Mouse (Mus musculus): Measurements from ENCODE around the gene Hyal2. TPM values are rescaled to one million over a fixed set of nuclear protein-coding genes. Genes with fewer than 3 reads are reported as not detected.

Hyal2 gene
- polyA plus RNA-seq, 1 experiment from 2014 or later, result 76.8 TPM

- peak overlapping the region; percentile 55 for H3K4me2 ChIP-seq
- ATAC-seq (ENCODE audit: low read depth), result no peak; the same call in 1 of the 2 replicates
- 73% methylated on average over 6 of the region's 6 CpGs for WGBS
- H3K9ac ChIP-seq, result peak overlapping the region; percentile 76
- H3K9me3 ChIP-seq, result no peaks in the 10 kb centered on the region
- peaks cover 27% of the 10 kb centered on the region for H3K36me3 ChIP-seq
- H3K27ac ChIP-seq (replicated peaks), result peak overlapping the region; percentile 98
- H3K4me1 ChIP-seq (replicated peaks), result peaks cover 62% of the 10 kb centered on the region
- H3K4me3 ChIP-seq, result peak overlapping the region; percentile 28; the same call in 1 of the 2 replicates
- no peaks in the 10 kb centered on the region for H3K27me3 ChIP-seq
Measured at GRCm38 (mm10) chr9:107611456-107612190, 43.9 kb downstream of the Hyal2 start.

DNA sequence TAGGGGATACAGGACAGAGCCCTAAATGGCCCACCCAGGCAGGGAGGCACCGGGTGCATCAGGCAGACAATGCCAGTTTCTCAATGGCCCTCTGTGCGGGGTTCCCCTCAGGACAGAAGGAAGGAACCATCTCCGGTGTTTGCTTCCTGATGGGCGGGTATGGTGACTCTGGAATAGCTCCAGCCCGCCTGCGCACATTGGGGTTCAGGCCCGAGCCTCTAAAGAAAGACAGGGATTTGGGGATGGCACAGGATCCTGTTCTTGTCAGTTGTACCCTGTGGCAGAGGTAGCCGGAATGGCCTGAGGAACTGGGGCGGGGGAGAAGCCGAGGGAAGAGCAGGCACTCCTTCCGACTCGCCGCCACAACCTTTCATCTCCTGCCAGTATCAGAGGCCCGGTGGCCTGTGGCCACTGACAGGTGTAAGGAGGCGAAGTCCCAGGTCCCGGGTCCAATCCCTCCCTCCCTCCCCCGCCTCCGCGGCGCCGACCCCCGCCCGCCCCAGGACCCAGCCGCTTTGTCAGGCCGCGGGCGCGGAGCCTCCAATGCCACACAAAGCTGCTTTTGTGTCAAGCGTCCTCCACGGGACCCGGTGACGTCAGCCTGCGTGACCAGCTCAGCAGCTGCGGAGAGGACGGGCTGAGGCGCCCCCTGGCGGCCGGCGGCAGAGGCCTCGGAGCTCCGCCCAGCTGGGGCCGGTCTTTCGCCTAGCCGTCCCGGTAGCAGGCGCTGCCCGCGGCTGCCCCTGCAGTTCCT is 44.6 kb downstream of the Hyal2 start:
- no peaks in the 10 kb centered on the region for H3K27me3 ChIP-seq
- WGBS, result 2% methylated on average over 45 of the region's 48 CpGs
- H3K36me3 ChIP-seq, result peaks cover 33% of the 10 kb centered on the region
- ATAC-seq (ENCODE audit: low read depth), result peak; percentile 94
- peak overlapping the region; percentile 76 for H3K9ac ChIP-seq
- H3K4me3 ChIP-seq, result peak overlapping the region; percentile 28
- H3K4me2 ChIP-seq, result peak overlapping the region; percentile 55
- H3K4me1 ChIP-seq (replicated peaks), result peaks cover 55% of the 10 kb centered on the region
- H3K9me3 ChIP-seq, result no peaks in the 10 kb centered on the region
- peak overlapping the region; percentile 98 for H3K27ac ChIP-seq (replicated peaks)

- peak overlapping the region; percentile 55 for H3K4me2 ChIP-seq
- H3K27ac ChIP-seq (replicated peaks), result peak overlapping the region; percentile 98
- WGBS, result 9% methylated on average over 12 of the region's 12 CpGs
- H3K9me3 ChIP-seq, result no peaks in the 10 kb centered on the region
- H3K4me1 ChIP-seq (replicated peaks), result peaks cover 50% of the 10 kb centered on the region
- H3K4me3 ChIP-seq, result peak overlapping the region; percentile 28
- peak overlapping the region; percentile 13 for H3K9ac ChIP-seq
- no peaks in the 10 kb centered on the region for H3K27me3 ChIP-seq
- peaks cover 40% of the 10 kb centered on the region for H3K36me3 ChIP-seq
- peak; percentile 55 for ATAC-seq (ENCODE audit: low read depth)
Measured at GRCm38 (mm10) chr9:107612945-107613569, 45.3 kb downstream of the Hyal2 start.

GRCm38 (mm10) chr9:107615035-107615434 is 47.3 kb downstream of the Hyal2 start:
- Histone ChIP-seq H3K27ac (replicated peaks) (peak overlapping the region; percentile 67), H3K4me3 (no peak overlapping the region), H3K27me3 (no peaks in the 10 kb centered on the region), H3K9ac (peak overlapping the region; percentile 31; the same call in 1 of the 2 replicates), H3K4me1 (replicated peaks) (peaks cover 54% of the 10 kb centered on the region), H3K9me3 (no peaks in the 10 kb centered on the region), H3K36me3 (peaks cover 60% of the 10 kb centered on the region), H3K4me2 (no peak overlapping the region)
- no peak for ATAC-seq (ENCODE audit: low read depth)
- 47% methylated on average over 4 of the region's 4 CpGs for WGBS

DNA sequence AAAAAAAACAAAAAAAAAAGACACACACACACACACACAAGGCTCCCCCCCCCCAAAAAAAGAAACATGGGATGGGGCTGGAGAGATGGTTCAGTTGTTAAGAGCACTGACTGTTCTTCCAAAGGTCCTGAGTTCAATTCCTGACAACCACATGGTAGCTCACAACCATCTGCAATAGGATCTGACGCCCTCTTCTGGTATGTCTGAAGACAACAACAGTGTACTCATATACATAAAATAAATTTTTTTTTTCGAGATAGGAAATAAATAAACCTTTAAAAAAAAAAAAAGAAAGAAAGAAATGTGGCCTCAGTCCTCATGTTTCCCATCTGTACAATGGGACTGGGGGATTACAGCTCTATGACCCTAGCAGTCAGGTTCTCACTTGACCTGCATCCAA is 49.7 kb downstream of the Hyal2 start:
- WGBS, result 86% methylated on average over 2 of the region's 2 CpGs
- peaks cover 70% of the 10 kb centered on the region for H3K36me3 ChIP-seq
- no peak overlapping the region for H3K4me3 ChIP-seq
- no peaks in the 10 kb centered on the region for H3K27me3 ChIP-seq
- no peak overlapping the region for H3K9ac ChIP-seq
- ATAC-seq (ENCODE audit: low read depth), result no peak
- peaks cover 36% of the 10 kb centered on the region for H3K4me1 ChIP-seq (replicated peaks)
- H3K4me2 ChIP-seq, result no peak overlapping the region
- H3K9me3 ChIP-seq, result no peaks in the 10 kb centered on the region
- no peak overlapping the region for H3K27ac ChIP-seq (replicated peaks)

GRCm38 (mm10) chr9:107618098-107618497 is 50.4 kb downstream of the Hyal2 start:
- Histone ChIP-seq H3K9me3 (no peaks in the 10 kb centered on the region), H3K36me3 (peaks cover 77% of the 10 kb centered on the region), H3K27me3 (no peaks in the 10 kb centered on the region), H3K4me3 (no peak overlapping the region), H3K4me2 (no peak overlapping the region), H3K9ac (no peak overlapping the region), H3K27ac (replicated peaks) (peak overlapping the region; percentile 77), H3K4me1 (replicated peaks) (peaks cover 32% of the 10 kb centered on the region)
- WGBS, result 89% methylated on average over 6 of the region's 6 CpGs
- no peak for ATAC-seq (ENCODE audit: low read depth)

DNA sequence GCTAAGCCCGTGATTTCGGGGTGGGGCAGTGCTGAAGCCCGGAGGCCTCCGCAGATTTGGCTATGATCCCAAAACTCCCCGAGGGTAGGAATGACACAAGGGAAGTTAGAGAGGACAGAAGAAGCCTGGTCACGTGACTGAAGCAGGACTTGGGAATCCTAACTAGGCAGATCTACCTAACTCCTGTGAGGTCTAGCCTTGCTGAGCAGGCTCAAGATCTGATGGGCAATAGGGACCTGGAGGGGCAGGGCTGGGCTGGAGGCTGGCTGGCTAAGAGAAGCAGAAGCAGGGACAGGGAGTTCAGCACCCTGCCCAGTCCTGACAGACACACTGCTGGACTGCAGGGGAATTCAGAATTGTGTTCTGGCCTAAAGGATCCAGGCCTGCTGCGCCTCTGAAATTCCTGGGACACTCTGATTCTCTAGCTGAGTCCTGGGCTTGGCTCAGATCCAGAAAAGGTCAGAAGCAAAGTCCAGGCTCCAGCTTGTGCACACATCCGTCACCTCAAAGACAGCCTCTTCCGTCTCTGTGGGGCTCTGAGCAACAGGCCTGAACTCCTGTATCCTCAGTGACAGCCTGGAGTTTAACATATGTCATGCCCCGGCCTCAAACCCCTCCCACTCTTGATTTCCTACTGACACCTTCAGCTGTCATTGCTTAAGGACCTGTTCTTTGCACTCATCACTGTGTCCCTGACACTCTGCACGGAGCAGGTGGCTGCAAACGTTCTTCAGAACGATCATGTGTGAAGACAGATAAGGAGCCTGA is 51.2 kb downstream of the Hyal2 start:
- Histone ChIP-seq H3K4me1 (replicated peaks) (peaks cover 33% of the 10 kb centered on the region), H3K9ac (peak overlapping the region; percentile 50), H3K4me2 (no peak overlapping the region), H3K36me3 (peaks cover 77% of the 10 kb centered on the region), H3K9me3 (no peaks in the 10 kb centered on the region), H3K27ac (replicated peaks) (peak overlapping the region; percentile 77), H3K27me3 (no peaks in the 10 kb centered on the region), H3K4me3 (no peak overlapping the region)
- no peak for ATAC-seq (ENCODE audit: low read depth)
- WGBS, result 56% methylated on average over 13 of the region's 13 CpGs

- H3K9ac ChIP-seq, result peak overlapping the region; percentile 6
Measured at GRCm38 (mm10) chr9:107619546-107619879, 51.8 kb downstream of the Hyal2 start.

GRCm38 (mm10) chr9:107620954-107621353 is 53.2 kb downstream of the Hyal2 start:
- Histone ChIP-seq H3K27ac (replicated peaks) (0 out of 2 replicates have a peak overlapping the region, but pooled peaks have one; percentile 9), H3K4me1 (replicated peaks) (peaks cover 41% of the 10 kb centered on the region), H3K36me3 (peaks cover 61% of the 10 kb centered on the region), H3K4me3 (no peak overlapping the region), H3K4me2 (no peak overlapping the region), H3K9ac (no peak overlapping the region), H3K27me3 (no peaks in the 10 kb centered on the region), H3K9me3 (no peaks in the 10 kb centered on the region)
- no peak for ATAC-seq (ENCODE audit: low read depth)

More at GRCm38 (mm10) chr9:107619546-107619879, 51.8 kb downstream of the Hyal2 start:
- Histone ChIP-seq H3K4me1 (replicated peaks) (peaks cover 37% of the 10 kb centered on the region), H3K36me3 (peaks cover 71% of the 10 kb centered on the region), H3K27me3 (no peaks in the 10 kb centered on the region), H3K4me3 (no peak overlapping the region), H3K4me2 (no peak overlapping the region), H3K27ac (replicated peaks) (peak overlapping the region; percentile 77), H3K9me3 (no peaks in the 10 kb centered on the region)
- WGBS, result 87% methylated on average over 13 of the region's 13 CpGs
- no peak for ATAC-seq (ENCODE audit: low read depth)
